Mouse (Mus musculus) common myeloid progenitor, adult 5-6 weeks (primary cell): ENCODE measurements at regions not wholly inside any gene's neighbourhood (a gene's known extent, or its start where the extent isn't known, plus 50 kb on each side); places are given as distances from the start of the nearest gene placed in this dataset.

Experiments used
- ATAC-seq: replicated peaks from 2 replicates; pipeline ENCODE4 v1.8.0; 2016; ENCODE audit warnings: low read depth, mild to moderate bottlenecking, moderate TSS enrichment, inconsistent platforms; ENCODE audit not compliant: poor library complexity, severe bottlenecking

GRCm38 (mm10) chr5:46488140-46488942 lies 630.9 kb upstream of the Lcorl start:
- ATAC-seq = peak; percentile 98

- no peak for ATAC-seq
These were observed 629.4 kb upstream of the Lcorl start for GRCm38 (mm10) chr5:46486740-46487326.

GRCm38 (mm10) chr5:46456356-46456755 lies 598.9 kb upstream of the Lcorl start:
- ATAC-seq = no peak

- no peak for ATAC-seq
These were observed 590.9 kb upstream of the Lcorl start for GRCm38 (mm10) chr5:46448274-46448673.

GRCm38 (mm10) chr5:46445844-46446243 lies 588.4 kb upstream of the Lcorl start:
- no peak for ATAC-seq

GRCm38 (mm10) chr5:46445122-46445521 lies 587.7 kb upstream of the Lcorl start:
- no peak for ATAC-seq

- peak; percentile 66 for ATAC-seq
These were observed 586.5 kb upstream of the Lcorl start for GRCm38 (mm10) chr5:46443805-46444340.

GRCm38 (mm10) chr5:46442600-46443248 lies 585.3 kb upstream of the Lcorl start:
- no peak for ATAC-seq

GRCm38 (mm10) chr5:46441716-46442115 lies 584.3 kb upstream of the Lcorl start:
- ATAC-seq = no peak

- ATAC-seq = no peak
These were observed 574.4 kb upstream of the Lcorl start for GRCm38 (mm10) chr5:46431644-46432367.

- no peak for ATAC-seq
These were observed 565.3 kb upstream of the Lcorl start for GRCm38 (mm10) chr5:46422738-46423137.

GRCm38 (mm10) chr5:46406969-46407368 lies 549.6 kb upstream of the Lcorl start:
- no peak for ATAC-seq

GRCm38 (mm10) chr5:46406404-46406803 lies 549.0 kb upstream of the Lcorl start:
- peak; percentile 62; the same call in 1 of the 2 replicates for ATAC-seq

GRCm38 (mm10) chr5:46386591-46386990 lies 529.2 kb upstream of the Lcorl start:
- ATAC-seq = no peak

- ATAC-seq = no peak
These were observed 509.9 kb upstream of the Lcorl start for GRCm38 (mm10) chr5:46367328-46367727.

- ATAC-seq = no peak
These were observed 506.2 kb upstream of the Lcorl start for GRCm38 (mm10) chr5:46363661-46364060.

- ATAC-seq = no peak
These were observed 504.2 kb upstream of the Lcorl start for GRCm38 (mm10) chr5:46361637-46362036.

- ATAC-seq = no peak
These were observed 491.0 kb upstream of the Lcorl start for GRCm38 (mm10) chr5:46348448-46348847.

- peak; percentile 99 for ATAC-seq
These were observed 490.1 kb upstream of the Lcorl start for GRCm38 (mm10) chr5:46347368-46348083.

- no peak for ATAC-seq
These were observed 481.0 kb upstream of the Lcorl start for GRCm38 (mm10) chr5:46338461-46338860.
